Mouse (Mus musculus) heart, adult 11 months (tissue): ENCODE measurements around the gene Ptcd2.
"Not testable (repeated sequence)": the region's sequence is repeated elsewhere in the genome, so short reads cannot be mapped to it uniquely, and the experiment has no call there.

Source experiments
- DNase-seq: peaks from one replicate; pipeline ENCODE4 v3.0.0; 2022

The Ptcd2 gene

GRCm38 (mm10) chr13:99355861-99356260 is 11.4 kb upstream of the Ptcd2 start:
- peak; percentile 81 for DNase-seq

DNA sequence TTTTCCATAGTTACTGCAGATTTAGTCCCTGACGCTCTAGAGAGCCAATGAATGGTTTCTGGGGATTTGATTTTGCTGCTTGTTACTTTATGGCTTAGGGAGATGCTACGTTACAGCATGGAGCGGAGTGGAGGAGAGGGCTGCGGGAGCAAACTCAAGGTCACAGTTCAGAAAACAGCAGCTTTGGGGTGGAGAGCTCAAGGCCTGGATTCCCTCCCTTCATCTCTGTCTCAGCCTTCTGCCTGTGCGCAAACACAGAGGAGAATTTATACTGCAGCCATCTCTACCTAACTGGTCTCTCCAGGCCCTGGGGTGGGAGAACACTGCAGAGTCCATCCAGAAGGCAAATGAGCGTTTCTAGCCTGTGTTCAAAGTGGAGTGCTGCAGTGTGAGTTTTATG is 10.6 kb upstream of the Ptcd2 start:
- DNase-seq, result peak; percentile 61

- DNase-seq, result no peak
Observed at GRCm38 (mm10) chr13:99353490-99353851, 9.0 kb upstream of the Ptcd2 start.

- peak; percentile 100 for DNase-seq
Observed at GRCm38 (mm10) chr13:99352758-99353489, 8.4 kb upstream of the Ptcd2 start.

DNA sequence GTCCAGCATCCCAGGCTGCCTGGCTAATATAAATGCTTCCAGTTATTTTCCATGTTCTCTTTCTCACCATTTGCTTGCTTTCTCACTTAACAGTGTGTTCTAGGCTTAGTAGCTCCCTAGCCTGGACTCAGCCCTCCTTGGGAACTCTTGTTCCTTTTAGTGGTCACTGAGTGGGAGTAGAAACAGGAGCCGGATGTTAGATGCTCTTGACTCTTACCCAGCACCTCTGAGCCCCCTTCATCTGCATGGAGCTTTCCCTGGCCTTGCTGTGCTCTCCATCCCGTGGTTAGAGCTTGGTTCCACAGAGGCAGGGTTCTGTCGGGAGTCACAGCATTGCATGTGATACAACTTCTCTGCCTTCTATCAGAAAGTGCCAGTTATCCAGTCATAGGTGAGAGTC is 7.1 kb upstream of the Ptcd2 start:
- peak; percentile 78 for DNase-seq

GRCm38 (mm10) chr13:99351186-99351585 is 6.7 kb upstream of the Ptcd2 start:
- DNase-seq, result no peak

DNA sequence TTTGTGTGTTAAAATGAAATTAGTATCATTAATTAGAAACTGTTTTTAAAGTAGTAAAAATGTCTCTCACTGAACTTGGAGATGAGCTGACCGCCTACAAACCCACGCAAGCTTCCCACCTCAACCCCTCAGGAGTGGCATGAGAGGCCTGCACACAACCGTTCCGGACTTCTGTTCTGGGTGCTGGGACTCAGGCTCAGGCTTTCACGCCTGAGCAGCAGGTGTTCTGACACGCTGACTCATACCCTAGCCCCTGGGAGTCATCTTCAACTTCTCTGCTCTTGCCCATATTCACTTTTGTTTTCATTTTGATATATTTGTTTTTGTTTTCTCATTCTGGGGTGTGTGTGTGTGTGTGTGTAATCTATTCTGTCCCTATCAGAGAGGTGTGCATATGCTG is 5.5 kb upstream of the Ptcd2 start:
- DNase-seq, result peak; percentile 68

- DNase-seq, result no peak
Observed at GRCm38 (mm10) chr13:99343876-99344598, 468 bp downstream of the Ptcd2 start.

DNA sequence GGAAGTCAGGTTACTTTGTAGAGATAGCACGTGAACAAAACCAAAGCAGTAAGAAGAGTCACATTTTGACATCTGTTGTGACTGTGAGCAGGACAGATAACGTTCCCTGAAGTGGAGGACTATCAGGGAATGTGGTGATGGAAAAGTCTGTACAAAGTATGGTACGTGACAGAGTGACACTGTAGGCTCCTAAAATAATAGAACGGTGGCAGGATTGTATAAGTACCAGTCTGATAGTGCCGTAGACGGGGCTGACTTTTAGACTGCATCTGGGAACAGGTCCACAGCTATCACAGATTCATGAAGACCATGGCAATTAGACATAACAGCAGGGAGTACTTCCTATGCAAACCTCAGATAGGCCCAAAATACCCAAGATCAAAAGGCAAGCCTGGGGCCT is 3.0 kb downstream of the Ptcd2 start:
- no peak for DNase-seq

DNA sequence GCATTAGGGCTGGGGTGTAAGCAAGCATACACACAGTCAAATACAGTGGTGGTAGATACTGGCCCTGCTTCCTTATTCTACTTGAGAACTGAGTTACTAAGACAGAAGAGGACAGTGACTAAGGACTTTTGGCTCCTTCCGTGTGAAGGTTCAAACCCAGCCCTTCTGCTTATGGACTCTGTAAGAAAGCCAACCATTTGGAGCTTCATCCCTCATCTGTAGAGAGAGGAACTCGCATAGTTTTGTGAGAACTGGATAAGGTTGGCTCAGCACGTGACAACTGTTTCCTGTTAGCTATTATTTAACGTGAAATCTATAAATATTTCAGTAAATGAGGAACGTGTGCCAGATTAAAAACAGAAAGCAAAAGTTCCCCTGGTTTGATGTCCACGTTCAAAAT is 7.0 kb downstream of the Ptcd2 start:
- no peak for DNase-seq

GRCm38 (mm10) chr13:99331255-99331654 is 13.2 kb downstream of the Ptcd2 start:
- peak; percentile 44 for DNase-seq

- not testable (repeated sequence) for DNase-seq
Observed at GRCm38 (mm10) chr13:99324337-99324685, 20.2 kb downstream of the Ptcd2 start.

- peak; percentile 98 for DNase-seq
Observed at GRCm38 (mm10) chr13:99323632-99324336, 20.7 kb downstream of the Ptcd2 start.

DNA sequence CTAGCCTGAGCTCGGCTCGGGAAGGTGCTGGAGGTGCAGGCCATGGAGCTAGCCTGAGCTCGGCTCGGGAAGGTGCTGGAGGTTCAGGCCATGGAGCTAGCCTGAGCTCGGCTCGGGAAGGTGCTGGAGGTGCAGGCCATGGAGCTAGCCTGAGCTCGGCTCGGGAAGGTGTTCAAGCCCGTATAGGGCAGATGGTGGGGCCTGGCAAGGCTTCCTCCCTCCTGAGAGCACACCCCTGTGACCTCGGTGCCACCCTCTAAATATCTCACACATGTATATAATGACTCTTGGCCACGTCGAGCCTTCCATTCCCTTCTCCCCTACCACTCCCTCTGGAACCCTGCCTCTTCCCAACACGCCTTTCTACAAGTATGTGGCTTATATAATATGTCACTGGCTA is 21.6 kb downstream of the Ptcd2 start:
- peak; percentile 92 for DNase-seq

GRCm38 (mm10) chr13:99320453-99320852 is 24.1 kb downstream of the Ptcd2 start:
- no peak for DNase-seq

DNA sequence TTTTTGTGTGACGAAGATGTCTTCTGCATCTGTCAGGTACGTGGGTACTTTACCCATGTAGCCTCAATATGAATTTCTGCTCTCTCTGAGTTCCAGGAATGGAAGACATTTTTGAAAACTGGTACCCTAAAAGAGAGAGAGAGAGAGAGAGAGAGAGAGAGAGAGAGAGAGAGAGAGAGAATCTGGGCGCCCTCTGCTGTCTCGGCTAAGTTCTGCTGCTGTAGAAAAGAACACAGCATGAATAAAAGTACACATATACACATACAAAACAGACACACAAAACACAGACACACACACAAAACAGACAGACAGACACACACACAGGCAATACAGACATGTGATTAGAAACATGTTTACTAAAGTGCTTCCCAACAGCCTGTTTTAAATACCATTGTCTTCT is 27.4 kb downstream of the Ptcd2 start:
- DNase-seq, result no peak

DNA sequence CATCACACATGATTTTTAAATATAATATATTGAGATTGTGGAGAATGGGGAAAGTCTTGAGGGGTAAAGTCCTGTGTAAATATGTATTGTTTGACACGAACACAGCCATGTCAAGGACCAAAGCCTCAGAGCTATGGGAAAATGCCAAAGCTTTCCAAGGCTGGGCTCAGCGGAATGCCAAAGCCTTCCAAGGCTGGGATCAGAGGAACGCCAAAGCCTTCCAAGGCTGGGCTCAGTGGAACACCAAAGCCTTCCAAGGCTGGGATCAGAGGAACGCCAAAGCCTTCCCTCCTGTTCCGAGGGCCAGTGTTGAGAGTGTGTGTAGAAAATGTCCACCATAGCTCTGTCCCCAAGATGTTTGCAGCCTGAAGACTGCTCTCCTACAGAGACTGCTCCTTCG is 28.1 kb downstream of the Ptcd2 start:
- DNase-seq, result no peak

DNA sequence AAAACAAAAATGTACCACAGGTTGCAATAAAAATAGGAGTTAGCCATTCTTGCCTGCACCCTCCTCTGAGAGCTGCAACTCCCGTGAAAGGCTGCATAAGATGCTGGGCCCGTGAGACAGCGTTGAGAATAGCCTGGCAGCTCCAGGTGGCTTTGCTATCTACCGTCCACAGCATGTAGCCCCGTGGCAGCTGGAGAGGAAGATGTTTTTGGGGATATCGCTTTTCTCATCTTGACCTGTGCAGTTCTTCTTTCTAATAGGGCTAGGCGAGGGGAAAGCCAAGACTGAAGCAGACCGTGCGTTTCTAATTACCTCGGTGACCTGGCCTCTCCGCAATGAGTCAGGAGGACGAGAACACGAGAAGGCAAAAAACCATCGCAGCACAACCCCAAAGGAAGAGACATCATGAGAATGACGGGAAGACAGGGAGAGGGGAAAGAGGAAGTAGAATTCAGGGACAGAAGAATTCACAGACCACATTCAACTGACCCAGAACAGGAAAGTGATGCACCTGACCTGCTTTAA is 29.8 kb downstream of the Ptcd2 start:
- DNase-seq, result no peak

- no peak for DNase-seq
Observed at GRCm38 (mm10) chr13:99314098-99314497, 30.4 kb downstream of the Ptcd2 start.

DNA sequence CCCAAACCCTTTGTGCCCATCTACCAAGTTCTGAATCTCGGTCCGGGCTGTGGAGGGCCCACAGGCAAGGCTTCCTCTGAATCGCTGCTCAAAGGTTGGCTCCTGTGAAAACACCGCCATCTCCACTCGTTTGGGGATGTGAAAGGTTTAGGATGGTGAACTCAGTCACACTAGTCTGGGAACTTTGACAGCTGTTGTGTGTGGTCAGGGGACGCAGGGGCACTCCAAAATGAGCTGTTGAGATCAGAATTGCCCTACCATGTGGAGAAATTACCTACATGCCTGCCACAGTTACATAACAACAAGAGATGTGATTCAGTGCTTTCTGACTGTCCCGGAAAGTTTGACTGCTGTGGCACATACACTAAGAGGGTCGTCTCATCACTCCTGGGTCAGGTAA is 36.1 kb downstream of the Ptcd2 start:
- DNase-seq, result no peak

- DNase-seq, result peak; percentile 93
Observed at GRCm38 (mm10) chr13:99307930-99308359, 36.6 kb downstream of the Ptcd2 start.

- DNase-seq, result no peak
Observed at GRCm38 (mm10) chr13:99306164-99306563, 38.3 kb downstream of the Ptcd2 start.

- no peak for DNase-seq
Observed at GRCm38 (mm10) chr13:99305186-99305585, 39.3 kb downstream of the Ptcd2 start.

- peak; percentile 92 for DNase-seq
Observed at GRCm38 (mm10) chr13:99304365-99304764, 40.1 kb downstream of the Ptcd2 start.
